Mouse (Mus musculus) frontal cortex, postnatal 10 days (tissue): Measurements from ENCODE around the gene Gm8127.
"Not testable (repeated sequence)": the region's sequence is repeated elsewhere in the genome, so short reads cannot be mapped to it uniquely, and the experiment has no call there.

Experiments used
- DNase-seq, 2 experiments: peaks; one replicate each; pipeline ENCODE4 v3.0.0; 2022; ENCODE audit warnings: low spot score in 2 of 2, mixed read lengths in 1 of 2

Gm8127 gene

DNA sequence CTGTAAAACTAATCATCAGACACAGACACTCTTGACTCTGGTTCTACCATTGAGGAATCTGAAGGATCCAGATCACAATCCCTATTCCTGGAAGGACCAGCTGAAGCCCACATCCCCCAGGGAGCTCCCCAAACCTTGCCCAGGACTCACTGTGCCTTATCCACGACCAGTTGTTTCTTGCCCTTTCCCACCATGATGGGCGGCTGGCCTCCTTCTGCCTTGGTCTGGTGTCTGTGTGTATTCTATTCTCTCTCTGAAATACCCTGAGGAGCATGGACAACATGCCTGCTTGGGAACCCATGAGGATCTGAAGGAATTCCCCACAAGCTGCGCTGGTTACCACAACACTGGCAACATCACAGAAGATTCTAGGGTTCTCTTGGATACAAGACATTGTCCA is at the start of gene Gm8127:
Gm8127 (minus strand) TSS at position 330 of the 400 bp plus-strand sequence.
- not testable (repeated sequence) for DNase-seq

- not testable (repeated sequence) for DNase-seq
Observed at GRCm38 (mm10) chr14:43337646-43338045, 44.0 kb upstream of the Gm8127 start.

GRCm38 (mm10) chr14:43331362-43331880 is 37.8 kb upstream of the Gm8127 start:
- not testable (repeated sequence) for DNase-seq

DNA sequence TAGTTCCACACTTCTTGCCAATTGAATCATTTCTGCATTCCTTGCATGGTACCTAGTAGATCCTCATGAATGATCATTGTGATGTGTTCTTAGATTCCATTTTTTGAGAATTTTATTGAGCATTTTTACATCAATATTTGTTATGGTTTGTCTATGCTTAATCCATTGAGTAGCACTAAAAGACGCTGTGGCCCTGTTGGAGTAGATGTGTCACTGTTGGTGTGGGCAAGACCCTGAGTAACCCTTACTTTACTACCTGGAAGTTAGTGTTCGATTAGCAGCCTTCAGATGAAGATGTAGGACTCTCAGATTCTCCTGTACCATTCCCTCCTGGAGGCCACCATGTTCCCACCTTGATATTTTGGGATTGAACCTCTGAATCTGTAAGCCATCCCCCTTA is 35.0 kb upstream of the Gm8127 start:
- not testable (repeated sequence) for DNase-seq

GRCm38 (mm10) chr14:43319516-43319915 is 25.9 kb upstream of the Gm8127 start:
- DNase-seq: not testable (repeated sequence)

DNA sequence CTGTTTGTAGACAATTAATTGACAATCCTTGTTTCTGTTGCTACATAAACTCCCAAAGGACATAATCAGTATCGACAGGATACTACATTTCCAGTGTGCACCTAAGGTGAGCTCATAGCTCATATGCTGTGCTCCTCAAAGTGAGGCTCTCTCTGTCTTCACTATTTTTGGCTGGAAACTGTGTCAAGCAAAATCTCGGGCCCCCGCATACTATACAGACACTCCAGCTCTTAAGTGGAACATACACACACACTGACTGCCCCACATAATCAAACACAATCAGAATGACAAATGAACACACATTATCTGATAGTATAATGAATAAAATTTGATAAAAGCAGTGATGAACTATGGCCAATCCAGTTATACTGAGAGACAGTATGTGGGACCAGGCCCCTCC is 15.0 kb downstream of the Gm8127 start:
- DNase-seq: not testable (repeated sequence)

DNA sequence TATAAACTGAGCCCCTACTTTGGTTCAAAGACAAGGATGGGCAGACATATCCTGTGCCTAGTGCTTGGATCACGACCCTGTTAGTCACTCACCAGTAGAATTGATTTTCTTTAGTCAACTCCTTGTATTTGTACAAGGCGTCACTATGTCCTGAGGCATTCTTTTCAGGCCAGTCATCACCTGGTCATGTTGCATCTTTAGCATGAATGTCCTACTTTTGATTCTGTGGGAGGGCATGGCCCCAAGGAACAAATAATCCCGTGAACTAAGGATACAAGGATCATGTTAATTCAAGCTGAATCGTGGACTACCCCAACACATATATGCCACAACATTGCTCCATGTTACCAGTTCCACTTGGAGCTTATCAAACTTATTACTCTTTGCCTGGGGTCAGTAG is 15.5 kb downstream of the Gm8127 start:
- DNase-seq: not testable (repeated sequence)

DNA sequence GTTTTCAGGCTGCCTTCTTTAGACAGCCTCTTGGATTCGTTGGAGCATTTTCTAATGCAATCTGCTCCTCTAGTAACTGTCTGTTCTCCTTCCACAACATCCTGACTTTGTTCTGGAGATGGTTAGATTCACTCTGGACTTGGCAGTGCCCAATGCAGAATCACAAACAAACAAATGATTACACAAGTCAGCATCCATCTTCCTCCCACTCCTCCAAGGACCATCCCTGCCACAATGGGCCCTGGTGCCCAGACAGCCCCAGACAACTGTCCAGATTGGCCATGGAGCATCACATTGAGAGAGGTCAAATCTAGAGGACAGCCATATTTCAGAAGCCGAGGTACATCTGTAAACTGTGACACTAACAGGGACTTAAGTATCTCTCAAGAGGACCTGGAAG is 16.2 kb downstream of the Gm8127 start:
- not testable (repeated sequence) for DNase-seq

DNA sequence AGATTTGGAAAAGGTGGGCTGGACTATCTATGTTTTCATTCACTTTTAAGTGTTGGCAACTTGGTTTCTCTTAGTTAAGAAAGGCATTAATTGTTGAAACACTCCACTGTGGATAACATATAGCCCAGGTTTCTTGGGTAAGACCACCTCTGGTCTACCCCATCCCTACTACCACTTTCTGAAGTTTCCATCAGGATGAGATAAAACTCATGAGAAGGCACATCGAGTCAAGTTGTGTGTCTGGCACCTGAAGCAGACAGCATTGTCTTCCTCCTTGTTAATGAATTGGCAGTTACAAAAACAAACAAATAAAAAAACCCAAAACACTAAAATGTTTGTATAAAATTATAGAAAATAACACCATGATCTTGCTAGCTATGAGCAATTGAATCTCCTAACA is 17.9 kb downstream of the Gm8127 start:
- DNase-seq: not testable (repeated sequence)

- DNase-seq: not testable (repeated sequence)
Observed at GRCm38 (mm10) chr14:43274986-43275511, 18.6 kb downstream of the Gm8127 start, which contains the start of gene Gm9732. TSS of gene Gm9732 (plus strand) at chr14:43275036.

GRCm38 (mm10) chr14:43273161-43273560 is 20.5 kb downstream of the Gm8127 start:
- not testable (repeated sequence) for DNase-seq

- DNase-seq: not testable (repeated sequence)
Observed at GRCm38 (mm10) chr14:43269211-43269610, 24.4 kb downstream of the Gm8127 start.

GRCm38 (mm10) chr14:43268521-43269084 is 25.0 kb downstream of the Gm8127 start:
- DNase-seq: not testable (repeated sequence)

GRCm38 (mm10) chr14:43263421-43263820 is 30.2 kb downstream of the Gm8127 start:
- DNase-seq: not testable (repeated sequence)

- not testable (repeated sequence) for DNase-seq
Observed at GRCm38 (mm10) chr14:43258349-43258748, 35.3 kb downstream of the Gm8127 start, which contains the start of gene Gm8126. TSS of gene Gm8126 (plus strand) at chr14:43258649.

DNA sequence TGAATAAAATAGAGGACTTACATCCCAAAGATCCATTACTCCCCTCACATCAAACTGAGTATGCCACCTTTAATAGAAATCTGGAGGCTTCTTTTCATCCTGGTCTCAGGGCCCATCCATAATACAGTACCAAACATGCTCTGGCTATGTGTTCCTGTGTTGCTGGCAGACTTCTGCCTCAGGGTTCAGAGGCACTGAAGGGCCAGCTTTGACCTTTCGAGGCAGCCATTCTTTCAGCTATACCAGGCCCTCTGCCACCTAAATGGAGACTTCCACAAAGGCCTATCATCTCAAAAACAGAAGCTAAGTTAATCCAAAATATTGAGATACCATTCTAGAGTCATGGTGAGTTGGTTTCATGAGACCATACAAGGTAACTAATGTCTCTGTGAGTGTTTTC is 37.1 kb downstream of the Gm8127 start:
- DNase-seq: not testable (repeated sequence)

DNA sequence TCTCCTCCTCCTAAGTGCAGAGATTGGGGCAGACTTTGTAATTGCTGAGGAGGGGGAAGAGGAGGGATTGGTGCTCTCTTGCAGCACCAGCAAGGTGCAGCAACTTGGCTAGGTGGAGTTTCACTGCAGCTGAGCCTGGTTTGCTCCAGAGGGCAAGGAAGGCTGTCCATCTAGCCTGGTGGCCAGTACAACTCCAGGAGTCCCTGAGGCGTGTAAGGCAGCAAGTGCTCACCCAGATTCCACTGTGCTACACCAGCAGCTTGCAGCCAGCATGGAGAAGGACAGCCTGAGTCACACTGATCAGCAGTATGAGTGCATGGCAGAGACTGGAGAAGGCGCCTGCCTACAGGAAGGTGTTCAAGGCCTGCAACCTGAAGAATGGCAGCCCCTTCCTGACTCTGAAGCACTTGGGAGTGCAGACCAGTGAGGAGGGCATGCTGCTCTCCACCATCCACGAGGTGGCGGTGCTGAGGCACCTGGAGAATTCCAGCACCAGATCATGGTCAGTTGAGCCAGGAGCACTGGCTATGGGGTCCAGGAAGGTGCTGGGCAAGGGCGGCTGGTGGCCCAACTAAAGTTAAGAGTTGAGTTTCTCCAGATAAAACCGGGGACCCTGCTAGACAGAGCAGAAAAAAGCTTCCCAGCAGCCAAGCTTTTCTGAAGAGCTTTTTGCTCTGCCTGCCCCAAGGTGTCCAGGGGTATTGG is 42.9 kb downstream of the Gm8127 start:
- not testable (repeated sequence) for DNase-seq

DNA sequence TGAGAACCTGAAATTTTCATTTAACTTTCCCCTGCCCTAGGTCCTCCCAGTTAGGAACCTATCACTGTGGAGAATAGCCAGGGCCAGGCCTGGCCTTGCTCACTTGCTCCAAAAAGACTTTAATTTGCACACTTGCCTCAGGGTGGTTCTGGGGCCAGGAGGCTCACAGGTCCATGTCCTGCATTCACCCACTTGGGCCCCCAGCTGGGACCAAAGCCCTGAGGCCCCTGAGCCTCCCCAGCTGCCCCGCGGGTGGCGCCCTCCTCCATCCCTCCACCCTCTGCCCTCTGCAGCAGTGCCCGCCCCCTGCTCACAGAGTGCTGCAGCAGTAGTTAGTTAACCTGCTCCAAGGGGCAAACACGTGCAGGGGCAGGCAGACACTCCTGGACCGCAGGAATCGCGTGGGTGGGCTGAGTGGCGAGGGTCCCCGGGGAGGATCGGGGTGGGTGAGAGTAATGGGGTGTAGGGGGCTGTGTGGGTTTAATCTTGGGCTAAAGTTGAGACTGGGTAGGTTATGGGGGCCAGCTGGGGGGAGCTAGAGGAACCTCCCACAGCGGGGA is 43.9 kb downstream of the Gm8127 start:
- DNase-seq: peak in 1 of 2 experiments; percentile 11
